Comparison of ENCODE assay signal across 9 mouse cellular contexts in genomic region chr10:69907795-69908764, GRCm38 (mm10).
A peak's percentile ranks its signal among the peaks of the same experiment; 100 is the strongest.
DNase-seq lines count a peak whose midpoint lies in the region; ATAC-seq and TF ChIP-seq lines count a peak whose summit lies in the region.
"Had no signal": no experiment of that assay in that cellular context is flagged by ENCODE, and none has a peak within 500 bp of the region (broad histone marks: within the 10 kb centered on the region; RNA-seq: fewer than 3 reads in every experiment).

No protein-coding gene starts in this region.

- no peak overlapping the region for H3K9ac ChIP-seq in forebrain, embryonic 12.5 days
- H3K9ac ChIP-seq in forebrain, embryonic 16.5 days (replicated peaks; ENCODE audit: low read depth, low read length): no peak overlapping the region
- H3K9ac ChIP-seq in lung, postnatal 0 days (replicated peaks; ENCODE audit: low read depth): no peak overlapping the region
- no peak overlapping the region for H3K9ac ChIP-seq in hindbrain, postnatal 0 days (replicated peaks; ENCODE audit: low read length)
- no peak overlapping the region for H3K9ac ChIP-seq in stomach, embryonic 14.5 days (replicated peaks; ENCODE audit: low read depth, low read length)

- TF ChIP-seq CTCF in lung, postnatal 0 days (IDR thresholded peaks at IDR 0.05): no peak
- no peak for TF ChIP-seq CTCF in hindbrain, postnatal 0 days (IDR thresholded peaks at IDR 0.05; ENCODE audit: low read depth)
- no peak for TF ChIP-seq CTCF in cerebellum, adult 2 months (IDR thresholded peaks at IDR 0.05; ENCODE audit: borderline replicate concordance, insufficient read depth, low read depth, low read length)

- 54% methylated on average over 12 of the region's 12 CpGs for WGBS in forebrain, embryonic 12.5 days
- WGBS in forebrain, embryonic 16.5 days: 44% methylated on average over 12 of the region's 12 CpGs
- 52% methylated on average over 12 of the region's 12 CpGs for WGBS in lung, postnatal 0 days
- WGBS in hindbrain, postnatal 0 days: 50% methylated on average over 12 of the region's 12 CpGs
- 53% methylated on average over 12 of the region's 12 CpGs for WGBS in stomach, embryonic 14.5 days
- WGBS in cerebellum, adult 2 months: 61% methylated on average over 12 of the region's 12 CpGs

- H3K27ac ChIP-seq in forebrain, embryonic 12.5 days: no peak overlapping the region
- H3K27ac ChIP-seq in forebrain, embryonic 16.5 days (ENCODE audit: low read length): no peak overlapping the region
- H3K27ac ChIP-seq in lung, postnatal 0 days (ENCODE audit: low read length): no peak overlapping the region
- no peak overlapping the region for H3K27ac ChIP-seq in hindbrain, postnatal 0 days
- no peak overlapping the region for H3K27ac ChIP-seq in stomach, embryonic 14.5 days (ENCODE audit: low read length)
- no peak overlapping the region for H3K27ac ChIP-seq in cerebellum, adult 2 months (ENCODE audit: insufficient read depth, low read length)

- no peaks in the 10 kb centered on the region for H3K4me1 ChIP-seq in forebrain, embryonic 12.5 days
- no peaks in the 10 kb centered on the region for H3K4me1 ChIP-seq in forebrain, embryonic 16.5 days (replicated peaks; ENCODE audit: control insufficient read depth, insufficient read depth, low read length)
- H3K4me1 ChIP-seq in lung, postnatal 0 days (ENCODE audit: insufficient read depth, low read depth, low read length): no peaks in the 10 kb centered on the region
- H3K4me1 ChIP-seq in hindbrain, postnatal 0 days (ENCODE audit: insufficient read depth, low read length): no peaks in the 10 kb centered on the region
- no peaks in the 10 kb centered on the region for H3K4me1 ChIP-seq in stomach, embryonic 14.5 days (ENCODE audit: control insufficient read depth, insufficient read depth, low read length)
- H3K4me1 ChIP-seq in cerebellum, adult 2 months (ENCODE audit: control insufficient read depth, insufficient read depth, low read length): no peaks in the 10 kb centered on the region

- H3K4me2 ChIP-seq in forebrain, embryonic 12.5 days: no peak overlapping the region
- H3K4me2 ChIP-seq in forebrain, embryonic 16.5 days (ENCODE audit: low read length): no peak overlapping the region
- no peak overlapping the region for H3K4me2 ChIP-seq in lung, postnatal 0 days (replicated peaks; ENCODE audit: low read depth, low read length)
- H3K4me2 ChIP-seq in hindbrain, postnatal 0 days (ENCODE audit: low read depth, low read length): no peak overlapping the region
- no peak overlapping the region for H3K4me2 ChIP-seq in stomach, embryonic 14.5 days (replicated peaks; ENCODE audit: low read depth, low read length)

- no peaks in the 10 kb centered on the region for H3K36me3 ChIP-seq in forebrain, embryonic 12.5 days (replicated peaks)
- no peaks in the 10 kb centered on the region for H3K36me3 ChIP-seq in forebrain, embryonic 16.5 days (ENCODE audit: control insufficient read depth, insufficient read depth)
- H3K36me3 ChIP-seq in lung, postnatal 0 days (ENCODE audit: insufficient read depth, low read length): no peaks in the 10 kb centered on the region
- H3K36me3 ChIP-seq in hindbrain, postnatal 0 days (ENCODE audit: insufficient read depth, low read length): peaks cover 4% of the 10 kb centered on the region; the same call in 1 of the 2 replicates
- H3K36me3 ChIP-seq in stomach, embryonic 14.5 days (ENCODE audit: control insufficient read depth, insufficient read depth, low read length): no peaks in the 10 kb centered on the region

- H3K27me3 ChIP-seq in forebrain, embryonic 12.5 days: no peaks in the 10 kb centered on the region
- no peaks in the 10 kb centered on the region for H3K27me3 ChIP-seq in forebrain, embryonic 16.5 days (replicated peaks; ENCODE audit: control insufficient read depth, insufficient read depth, low read length)
- no peaks in the 10 kb centered on the region for H3K27me3 ChIP-seq in lung, postnatal 0 days (replicated peaks; ENCODE audit: insufficient read depth, low read length)
- H3K27me3 ChIP-seq in hindbrain, postnatal 0 days (ENCODE audit: insufficient read depth, low read length): no peaks in the 10 kb centered on the region
- H3K27me3 ChIP-seq in stomach, embryonic 14.5 days (ENCODE audit: control insufficient read depth, insufficient read depth, low read length): no peaks in the 10 kb centered on the region
- H3K27me3 ChIP-seq in cerebellum, adult 2 months (ENCODE audit: control insufficient read depth, insufficient read depth, low read length): no peaks in the 10 kb centered on the region

- H3K9me3 ChIP-seq in forebrain, embryonic 12.5 days: no peaks in the 10 kb centered on the region
- no peaks in the 10 kb centered on the region for H3K9me3 ChIP-seq in forebrain, embryonic 16.5 days (ENCODE audit: control insufficient read depth, low read length)
- no peaks in the 10 kb centered on the region for H3K9me3 ChIP-seq in lung, postnatal 0 days (ENCODE audit: low read length)
- no peaks in the 10 kb centered on the region for H3K9me3 ChIP-seq in hindbrain, postnatal 0 days (ENCODE audit: low read length)
- H3K9me3 ChIP-seq in stomach, embryonic 14.5 days (ENCODE audit: control insufficient read depth, low read depth, low read length): no peaks in the 10 kb centered on the region

- DNase-seq in lung, postnatal 0 days (ENCODE audit: low spot score): peak; percentile 42
- no peak for DNase-seq in lung, postnatal 14 days
- no peak for DNase-seq in hindbrain, postnatal 0 days (ENCODE audit: low spot score)
- no peak for DNase-seq in cerebellum, adult 2 months
- DNase-seq in layer of hippocampus, postnatal 14 days (ENCODE audit: low spot score in 2 of 2): no peak
- DNase-seq: adrenal gland, adult 8-10 months had no signal

- no peak overlapping the region for H3K4me3 ChIP-seq in forebrain, embryonic 12.5 days (replicated peaks)
- H3K4me3 ChIP-seq in forebrain, embryonic 16.5 days (replicated peaks; ENCODE audit: low read length): no peak overlapping the region
- no peak overlapping the region for H3K4me3 ChIP-seq in lung, postnatal 0 days (ENCODE audit: low read depth, low read length)
- no peak overlapping the region for H3K4me3 ChIP-seq in hindbrain, postnatal 0 days (ENCODE audit: low read length)
- no peak overlapping the region for H3K4me3 ChIP-seq in stomach, embryonic 14.5 days (ENCODE audit: low read depth, low read length)
- H3K4me3 ChIP-seq in cerebellum, adult 2 months (replicated peaks; ENCODE audit: insufficient read depth, low read depth, low read length): no peak overlapping the region

- TF ChIP-seq EP300 in lung, postnatal 0 days (IDR thresholded peaks at IDR 0.05): no peak

- ATAC-seq in forebrain, embryonic 12.5 days (ENCODE audit: low FRiP score): 0 out of 2 replicates have a peak, but pooled peaks have one; percentile 33
- ATAC-seq in forebrain, embryonic 16.5 days: no peak
- ATAC-seq in lung, postnatal 0 days: peak; percentile 66
- 0 out of 2 replicates have a peak, but pooled peaks have one; percentile 57 for ATAC-seq in hindbrain, postnatal 0 days
- ATAC-seq in stomach, embryonic 14.5 days (ENCODE audit: insufficient number of reproducible peaks, insufficient read depth, low FRiP score, low read depth): peak; percentile 82

- TF ChIP-seq POLR2A in cerebellum, adult 2 months (IDR thresholded peaks at IDR 0.05; ENCODE audit: borderline replicate concordance, insufficient read depth, low read length): no peak
